Mouse (Mus musculus) brain, embryonic 14.5 days (tissue): ENCODE measurements around the gene Nme3. TPM values are rescaled to one million over a fixed set of nuclear protein-coding genes. Genes with fewer than 3 reads are reported as not detected.
"Not testable (repeated sequence)": the region's sequence is repeated elsewhere in the genome, so short reads cannot be mapped to it uniquely, and the experiment has no call there.

Experiments used
- DNase-seq: peaks from one replicate; pipeline ENCODE4 v3.0.0-alpha.2; 2011; ENCODE audit warnings: low read depth
- CTCF ChIP-seq: fragments of 200-500 bp; IDR thresholded peaks from 2 replicates; pipeline ENCODE4 v1.5.1; 2012; ENCODE audit warnings: inconsistent platforms, mild to moderate bottlenecking, moderate library complexity, borderline replicate concordance; ENCODE audit not compliant: insufficient read depth, insufficient read length; ENCODE audit errors: extremely low read depth
- POLR2A ChIP-seq: fragments of 200-500 bp; IDR thresholded peaks from 2 replicates; pipeline ENCODE4 v1.6.1; 2012; ENCODE audit warnings: mild to moderate bottlenecking, inconsistent platforms, borderline replicate concordance; ENCODE audit not compliant: poor library complexity, insufficient read depth, insufficient read length, severe bottlenecking; ENCODE audit errors: extremely low read depth
- polyA plus RNA-seq: library from polyadenylated mRNA; depleted of rRNA; stranded (reverse); fragments of >200 nt; gene quantifications from 2 replicates; pipeline ENCODE4 v1.2.3, GENCODE M21; 2012; rRNA removed

Gene Nme3
- polyA plus RNA-seq, 1 experiment = 71.5 TPM

DNA sequence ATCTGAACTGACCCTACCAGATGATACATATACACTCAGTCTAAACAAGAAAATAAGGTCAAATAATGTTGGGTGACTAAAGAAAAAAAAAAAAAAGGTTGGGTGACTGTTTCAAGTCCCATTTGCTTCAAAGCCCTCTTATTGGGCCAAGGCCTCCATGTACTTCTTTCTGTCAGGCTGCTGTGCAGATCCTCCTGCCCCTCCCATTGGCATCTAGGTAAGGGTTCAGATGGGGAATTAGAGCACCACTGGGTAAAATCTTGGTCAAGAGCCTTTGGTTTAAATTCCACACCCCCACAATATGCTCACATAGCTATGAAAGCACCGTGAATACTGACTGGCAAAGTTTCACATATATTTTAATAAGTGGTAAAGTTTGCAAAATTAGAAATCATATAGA lies 26.9 kb downstream of the Nme3 start:
- TF ChIP-seq CTCF (no peak), POLR2A (no peak)
- DNase-seq = no peak

DNA sequence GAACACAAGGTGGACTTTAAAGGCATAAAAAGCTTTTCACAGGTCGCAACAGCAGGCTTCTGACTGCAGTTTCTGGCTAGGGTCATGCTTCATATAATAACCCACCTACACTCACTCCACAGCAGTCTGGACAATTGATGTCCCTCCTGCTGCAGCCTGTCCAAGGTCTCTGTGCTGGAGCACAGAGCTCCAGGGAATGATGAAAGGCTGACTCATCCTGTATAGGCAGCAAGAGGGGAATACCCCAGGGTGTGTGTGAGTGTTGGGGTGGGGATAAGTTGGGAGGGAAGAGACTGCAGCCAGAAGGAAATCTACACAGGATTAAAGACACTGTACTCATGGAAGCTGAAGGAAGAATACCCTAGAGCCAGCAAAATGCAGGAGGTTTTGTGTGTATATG lies 33.2 kb downstream of the Nme3 start:
- no peak for TF ChIP-seq CTCF
- no peak for TF ChIP-seq POLR2A
- no peak for DNase-seq

DNA sequence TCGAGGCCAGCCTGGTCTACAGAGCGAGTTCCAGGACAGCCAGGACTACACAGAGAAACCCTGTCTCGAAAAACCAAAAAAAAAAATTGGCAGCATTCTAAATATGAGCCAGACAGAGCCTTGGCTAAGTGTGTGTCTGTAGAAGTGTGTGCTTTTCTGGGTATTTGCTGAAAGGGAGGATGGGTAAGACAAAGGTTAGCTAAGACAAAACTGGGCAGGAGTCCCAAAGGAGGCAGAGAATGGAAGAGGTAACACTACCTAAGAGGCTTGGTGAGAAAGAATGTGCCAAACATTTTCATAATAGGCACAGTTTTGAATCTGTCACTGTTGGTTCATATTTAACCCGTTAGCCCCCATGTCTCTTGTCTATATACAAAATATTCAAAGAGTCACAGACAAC lies 36.1 kb downstream of the Nme3 start:
- no peak for DNase-seq
- TF ChIP-seq POLR2A = no peak
- TF ChIP-seq CTCF = no peak

DNA sequence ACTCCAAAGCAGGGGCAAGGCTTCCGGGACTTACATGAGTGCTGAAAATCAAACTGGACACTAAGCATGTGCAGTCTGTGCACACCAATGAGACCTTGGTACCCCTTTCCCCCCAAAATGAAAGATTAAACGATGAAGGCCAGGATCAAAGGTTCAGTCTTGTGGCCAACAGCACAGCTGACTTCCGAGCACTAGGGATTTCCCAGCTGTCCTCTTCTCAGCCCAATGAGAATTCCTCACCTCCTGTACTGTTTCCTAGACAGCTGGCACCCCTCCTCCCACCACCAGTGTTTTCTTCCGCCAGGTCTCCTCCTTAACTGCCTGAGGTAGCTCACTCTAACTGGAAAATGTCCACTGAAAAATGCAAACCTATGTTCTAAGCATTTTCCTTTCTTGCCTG lies 36.9 kb downstream of the Nme3 start:
- DNase-seq = no peak
- TF ChIP-seq CTCF (no peak), POLR2A (no peak)

DNA sequence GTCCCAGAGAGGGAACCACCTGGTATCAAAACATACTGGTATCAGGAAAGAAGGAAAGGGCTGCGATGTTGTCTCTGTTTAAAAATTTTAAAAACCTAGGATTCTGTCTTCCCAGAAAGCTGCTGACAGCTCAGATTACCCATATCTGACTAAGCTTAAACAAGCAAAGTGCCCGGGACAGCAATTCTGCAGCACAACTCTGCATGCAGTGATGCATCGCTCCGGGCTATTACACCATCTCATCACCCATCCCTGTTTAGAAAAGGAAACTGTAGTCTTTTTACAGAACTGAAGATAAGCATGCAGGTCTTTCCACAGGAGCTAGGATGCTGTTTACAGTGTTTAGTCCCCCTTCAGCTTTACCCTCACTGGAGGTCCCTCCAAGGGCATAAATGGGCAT lies 38.6 kb downstream of the Nme3 start:
- DNase-seq = no peak
- TF ChIP-seq POLR2A (no peak), CTCF (no peak)

DNA sequence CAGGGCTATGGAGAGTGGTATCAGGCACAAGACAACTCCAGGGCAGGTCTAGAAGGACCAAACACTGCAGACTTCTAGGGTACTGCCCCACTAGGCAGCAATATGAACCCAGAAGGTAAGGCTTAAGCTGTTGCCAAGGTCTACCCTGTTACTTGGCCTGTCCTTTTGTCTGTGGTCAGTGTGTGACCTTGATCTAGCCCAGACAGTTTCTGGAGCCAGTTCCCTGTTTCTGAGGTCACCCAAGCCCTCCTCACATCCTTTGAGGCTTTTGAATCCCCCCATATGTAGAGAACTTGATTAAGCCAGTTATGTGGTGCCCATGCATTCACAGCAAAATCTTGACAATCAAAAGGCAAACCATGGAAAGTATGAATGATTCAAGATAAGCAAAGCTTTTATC lies 39.4 kb downstream of the Nme3 start:
- TF ChIP-seq CTCF (no peak), POLR2A (no peak)
- DNase-seq = no peak

DNA sequence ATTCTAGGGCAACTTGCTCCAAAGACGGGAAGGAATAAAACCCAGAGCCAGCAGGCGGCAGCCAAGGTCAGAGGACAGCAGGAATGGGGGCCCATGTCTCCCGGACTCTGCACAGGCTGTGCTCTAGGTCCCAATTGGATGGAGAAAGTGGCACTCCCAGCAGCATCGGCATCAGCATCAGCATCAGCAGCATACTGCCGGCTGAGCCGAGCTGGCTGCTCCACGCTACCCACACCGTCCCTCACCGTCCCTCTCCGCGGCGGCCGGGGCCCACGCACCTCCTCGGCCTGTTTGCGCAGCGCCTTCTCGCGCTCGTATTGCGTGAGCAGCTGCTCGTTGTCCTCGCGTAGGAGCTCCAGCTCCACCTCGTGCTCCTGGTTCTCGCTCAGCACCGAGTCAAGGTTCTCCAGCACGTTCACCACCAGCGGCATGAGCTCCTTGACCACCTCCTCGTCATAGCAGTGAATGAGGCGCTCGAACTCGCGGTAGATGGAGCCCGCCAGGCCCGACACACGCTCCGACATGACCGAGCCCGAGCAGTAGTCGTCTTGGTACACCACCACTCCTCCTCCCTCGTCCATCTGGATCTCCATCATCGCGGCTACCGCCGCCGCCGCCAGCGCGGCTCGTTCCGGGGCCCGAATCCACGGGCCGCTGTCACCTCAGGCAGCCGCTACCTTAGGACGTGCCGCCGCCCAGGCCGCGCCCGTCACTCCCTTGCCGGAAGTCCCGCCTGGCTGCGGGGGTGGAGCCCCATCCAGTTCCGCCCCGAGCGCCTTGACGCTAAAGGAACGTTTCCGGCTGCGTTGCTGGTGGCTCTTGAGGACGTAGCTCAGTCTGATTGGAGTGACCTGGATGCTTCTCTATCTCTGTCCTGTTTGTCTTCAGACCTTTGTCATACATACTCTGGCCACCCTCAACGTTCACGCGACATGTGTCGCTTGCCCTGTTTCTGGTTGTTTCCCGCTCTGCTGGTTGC lies 40.2 kb downstream of the Nme3 start, which contains the start of gene Mapk8ip3:
TSS of gene Mapk8ip3 (minus strand) at position 719 of the 979 bp plus-strand sequence.
- DNase-seq = peak; percentile 98
- TF ChIP-seq POLR2A = peak; percentile 91
- TF ChIP-seq CTCF = peak; percentile 7; the same call in 1 of the 2 replicates

DNA sequence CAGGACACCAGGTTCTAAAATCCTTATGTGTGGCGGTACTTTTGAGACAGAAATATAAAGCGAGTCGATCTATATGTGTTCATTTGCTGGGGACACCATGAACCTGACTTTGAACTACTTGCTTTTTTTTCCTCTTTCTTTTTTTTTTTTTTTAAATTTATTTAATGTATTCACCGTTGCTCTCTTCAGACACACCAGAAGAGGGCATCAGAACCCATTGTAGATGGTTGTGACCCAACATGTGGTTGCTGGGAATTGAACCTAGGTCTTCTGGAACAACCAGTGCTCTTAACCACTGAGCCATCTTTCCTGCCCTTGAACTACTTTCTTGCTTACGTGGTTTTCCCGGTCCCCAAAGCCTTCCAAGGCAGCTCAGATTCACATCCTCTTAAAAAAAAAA lies 41.0 kb downstream of the Nme3 start:
- no peak for DNase-seq

DNA sequence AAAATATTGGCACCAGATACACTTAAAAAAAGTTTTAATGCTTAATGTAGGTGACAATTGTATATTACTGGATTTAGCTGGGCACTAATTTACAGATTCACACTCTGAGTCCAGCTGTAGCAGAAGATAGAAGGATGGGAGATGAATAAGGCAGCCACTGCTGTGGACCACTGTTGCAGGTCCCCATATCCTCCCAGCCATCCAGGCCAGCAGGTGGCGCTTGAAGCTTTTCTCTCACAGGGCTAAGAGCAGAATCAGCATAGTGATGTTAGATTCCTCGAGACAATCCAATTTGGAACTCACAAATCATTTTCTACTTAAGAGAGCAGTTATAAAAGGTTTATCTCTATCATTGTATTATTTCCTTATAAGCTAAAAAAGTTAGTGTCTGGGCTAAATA lies 46.2 kb downstream of the Nme3 start:
- peak; percentile 55; the same call in 1 of the 2 replicates for TF ChIP-seq CTCF
- DNase-seq = peak; percentile 19

More for the DNA sequence above, 41.0 kb downstream of the Nme3 start:
- TF ChIP-seq CTCF = peak; percentile 11; the same call in 1 of the 2 replicates
- no peak for TF ChIP-seq POLR2A

DNA sequence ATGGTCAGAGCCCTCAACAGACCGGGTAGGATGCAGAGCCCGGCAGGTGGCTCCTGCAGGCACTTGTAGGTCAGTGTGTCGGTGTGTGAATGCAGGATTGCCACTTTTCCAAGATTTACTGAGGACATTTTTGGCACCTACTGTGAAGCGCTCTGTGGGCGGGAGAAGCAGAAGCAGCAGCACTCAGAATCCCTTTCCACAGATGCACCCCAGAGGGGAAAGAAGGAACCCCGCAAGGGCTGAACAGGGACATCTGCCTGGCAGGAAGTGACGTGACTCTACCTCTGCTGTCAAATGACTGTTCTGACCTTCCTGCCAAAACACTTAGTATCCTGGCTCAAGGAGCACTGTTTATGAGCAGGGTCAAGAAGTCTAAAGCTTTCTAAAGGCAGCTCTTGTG lies 46.7 kb downstream of the Nme3 start:
- no peak for TF ChIP-seq POLR2A
- no peak for TF ChIP-seq CTCF
- DNase-seq = no peak

DNA sequence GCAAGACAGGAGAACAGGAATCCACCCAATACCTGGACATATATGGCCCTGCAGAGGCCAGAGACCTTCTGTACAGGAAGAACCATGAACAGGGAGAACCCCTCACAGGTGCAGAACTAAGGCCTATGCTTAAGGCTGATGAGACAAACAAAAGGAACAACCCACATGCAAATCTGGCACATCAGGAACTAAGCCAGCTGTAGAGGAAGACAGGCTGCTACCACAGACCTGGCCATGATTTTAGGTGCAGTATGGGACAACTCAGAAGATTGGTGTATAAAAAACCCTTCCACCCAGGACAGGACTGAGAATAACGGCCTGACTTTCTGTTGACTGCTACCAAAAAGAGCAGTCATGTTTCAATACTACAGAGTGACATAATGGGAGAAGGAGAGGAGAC lies 47.3 kb downstream of the Nme3 start:
- DNase-seq = not testable (repeated sequence)

Other genes with a start within 250 kb of the Nme3 start
- 30.7 and 34.3 TPM in 2 replicates for gene Slc9a3r2, start 246.2 kb upstream of the Nme3 start, polyA plus RNA-seq
- 0.23 TPM in 1 of 2 replicates, not detected in the other for gene Npw, start 238.0 kb upstream of the Nme3 start, polyA plus RNA-seq
- gene Zfp598, start 226.8 kb upstream of the Nme3 start, polyA plus RNA-seq = 76.3 and 102 TPM in 2 replicates
- 82.5 and 94.2 TPM in 2 replicates for gene Syngr3, start 206.5 kb upstream of the Nme3 start, polyA plus RNA-seq
- 28.8 and 29.2 TPM in 2 replicates for gene Gfer, start 200.3 kb upstream of the Nme3 start, polyA plus RNA-seq
- gene Noxo1, start 200.3 kb upstream of the Nme3 start, polyA plus RNA-seq = 7.6 and 10.7 TPM in 2 replicates
- gene Tbl3, start 188.8 kb upstream of the Nme3 start, polyA plus RNA-seq = 75.0 and 95.7 TPM in 2 replicates
- 0.54 and 0.64 TPM in 2 replicates for gene Rnf151, start 178.4 kb upstream of the Nme3 start, polyA plus RNA-seq
- gene Rps2, start 178.4 kb upstream of the Nme3 start, polyA plus RNA-seq = 1,770 and 1,849 TPM in 2 replicates
- 245 and 253 TPM in 2 replicates for gene Ndufb10, start 172.0 kb upstream of the Nme3 start, polyA plus RNA-seq
- gene Rpl3l, start 168.7 kb upstream of the Nme3 start, polyA plus RNA-seq = 0.05 and 0.08 TPM in 2 replicates
- 28.0 and 31.5 TPM in 2 replicates for gene Msrb1, start 159.9 kb upstream of the Nme3 start, polyA plus RNA-seq
- gene Hs3st6, start 143.5 kb upstream of the Nme3 start, polyA plus RNA-seq = 0.69 and 0.88 TPM in 2 replicates
- not detected in 2 replicates for gene Meiob, start 92.2 kb upstream of the Nme3 start, polyA plus RNA-seq
- gene Hagh, start 56.4 kb upstream of the Nme3 start, polyA plus RNA-seq = 39.7 and 46.3 TPM in 2 replicates
- 13.9 and 14.8 TPM in 2 replicates for gene Fahd1, start 46.1 kb upstream of the Nme3 start, polyA plus RNA-seq
- 0.14 TPM in 1 of 2 replicates, not detected in the other for gene Igfals, start 30.5 kb upstream of the Nme3 start, polyA plus RNA-seq
- gene Nubp2, start 10.2 kb upstream of the Nme3 start, polyA plus RNA-seq = 29.5 and 36.3 TPM in 2 replicates
- 84.5 and 105 TPM in 2 replicates for gene Spsb3, start 9.9 kb upstream of the Nme3 start, polyA plus RNA-seq
- 41.0 and 50.3 TPM in 2 replicates for gene Eme2, start 1.4 kb upstream of the Nme3 start, polyA plus RNA-seq
- 94.6 and 120 TPM in 2 replicates for gene Mrps34, start 1.4 kb upstream of the Nme3 start, polyA plus RNA-seq
- gene Mapk8ip3, start 40.5 kb downstream of the Nme3 start, polyA plus RNA-seq = 217 and 242 TPM in 2 replicates
- 62.9 and 65.5 TPM in 2 replicates for gene Jpt2, start 64.2 kb downstream of the Nme3 start, polyA plus RNA-seq
- 31.4 and 31.9 TPM in 2 replicates for gene Cramp1l, start 119.3 kb downstream of the Nme3 start, polyA plus RNA-seq
- gene Ift140, start 119.6 kb downstream of the Nme3 start, polyA plus RNA-seq = 22.9 and 23.9 TPM in 2 replicates
- gene Tmem204, start 187.1 kb downstream of the Nme3 start, polyA plus RNA-seq = 9.6 and 10.5 TPM in 2 replicates
- 40.9 and 41.6 TPM in 2 replicates for gene Telo2, start 219.5 kb downstream of the Nme3 start, polyA plus RNA-seq
- 0.07 TPM in 1 of 2 replicates, not detected in the other for gene Ptx4, start 224.3 kb downstream of the Nme3 start, polyA plus RNA-seq
- 41.4 and 45.7 TPM in 2 replicates for gene Clcn7, start 236.9 kb downstream of the Nme3 start, polyA plus RNA-seq